Mouse (Mus musculus) lung, adult 2 months (tissue): ENCODE data around the gene Klhl26.

Experiments used
- CTCF ChIP-seq: fragments of 200-500 bp; IDR thresholded peaks from 2 replicates; pipeline ENCODE4 v1.5.1; 2011; ENCODE audit warnings: mild to moderate bottlenecking, low read length, control low read depth; ENCODE audit not compliant: insufficient read depth
- POLR2A ChIP-seq: fragments of 200-500 bp; IDR thresholded peaks from 2 replicates; pipeline ENCODE4 v1.6.1; 2011; ENCODE audit warnings: low read depth, mild to moderate bottlenecking, control low read depth, low read length, borderline replicate concordance; ENCODE audit errors: extremely low read depth

DNA sequence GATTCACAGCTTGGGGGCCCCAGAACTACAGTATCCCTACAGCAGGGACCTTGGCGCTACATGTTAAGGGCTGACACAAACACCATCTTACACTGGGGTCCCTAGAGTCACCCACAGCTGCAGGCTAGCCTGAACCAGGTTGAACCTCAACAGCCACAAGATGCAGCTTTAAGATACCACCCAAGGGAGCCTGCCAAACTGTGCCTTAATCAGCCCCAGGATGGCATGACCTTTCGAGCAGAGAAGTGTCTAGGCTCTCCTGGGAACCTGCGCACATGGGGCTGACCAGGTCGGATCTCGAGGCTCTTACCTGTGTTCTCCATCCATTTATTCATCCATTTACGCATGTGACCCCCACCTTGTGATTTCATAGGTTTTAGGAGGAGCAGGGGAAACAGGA lies 18.9 kb downstream of the Klhl26 start:
- TF ChIP-seq CTCF (no peak), POLR2A (no peak)
